Mouse (Mus musculus): ENCODE data around the gene Ak5.

DNA sequence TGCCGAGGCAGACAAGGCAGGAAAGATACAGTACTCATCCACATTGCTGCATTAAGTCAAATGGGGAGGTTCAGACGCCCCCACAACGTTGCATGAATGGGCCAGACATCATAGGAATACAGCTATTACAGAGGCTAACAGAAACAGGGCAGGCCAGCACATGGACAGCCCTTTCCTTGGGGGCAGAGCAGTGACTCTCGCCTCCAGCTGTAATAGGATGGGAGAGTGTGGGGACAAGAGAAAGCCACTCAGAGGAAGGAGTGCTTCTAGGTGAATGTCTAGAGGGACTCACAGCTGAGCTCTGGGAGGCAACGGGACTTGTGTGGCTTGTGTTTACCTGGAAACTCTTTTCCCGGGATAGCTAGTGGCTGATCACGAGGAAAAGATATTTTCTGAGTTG, 184.4 kb downstream of the Ak5 start:
- TF ChIP-seq POLR2A (IDR thresholded peaks at IDR 0.05; ENCODE audit: low read depth, low read length) (no peak), CTCF (conservative IDR thresholded peaks at IDR 0.05; ENCODE audit: insufficient read depth, insufficient read length, low read depth, low read length) (no peak)
